Mouse (Mus musculus) splenic B cell, adult 2 months (primary cell): ENCODE measurements at regions not wholly inside any gene's neighbourhood (a gene's known extent, or its start where the extent isn't known, plus 50 kb on each side); places are given as distances from the start of the nearest gene placed in this dataset.
"Not testable (repeated sequence)": the region's sequence is repeated elsewhere in the genome, so short reads cannot be mapped to it uniquely, and the experiment has no call there.

Source experiments
- DNase-seq: peaks from one replicate; pipeline ENCODE4 v3.0.0-alpha.2; 2011; ENCODE audit warnings: low read depth, low spot score
- H3K27me3 ChIP-seq: 2 replicates; pipeline ENCODE4 v1.6.1; 2012; ENCODE audit warnings: mild to moderate bottlenecking, low read length, moderate library complexity, mixed read lengths; ENCODE audit not compliant: control insufficient read depth, poor library complexity, insufficient read depth, severe bottlenecking
- H3K36me3 ChIP-seq: 2 replicates; pipeline ENCODE4 v1.6.1; 2012; ENCODE audit warnings: mild to moderate bottlenecking, low read length, moderate library complexity, mixed read lengths; ENCODE audit not compliant: control insufficient read depth, poor library complexity, insufficient read depth, severe bottlenecking

- no peak for DNase-seq
- H3K27me3 ChIP-seq: no peaks in the 10 kb centered on the region
- H3K36me3 ChIP-seq: no peaks in the 10 kb centered on the region
Measured at GRCm38 (mm10) chr12:40966308-40966707, 57.6 kb upstream of the Immp2l start.

DNA sequence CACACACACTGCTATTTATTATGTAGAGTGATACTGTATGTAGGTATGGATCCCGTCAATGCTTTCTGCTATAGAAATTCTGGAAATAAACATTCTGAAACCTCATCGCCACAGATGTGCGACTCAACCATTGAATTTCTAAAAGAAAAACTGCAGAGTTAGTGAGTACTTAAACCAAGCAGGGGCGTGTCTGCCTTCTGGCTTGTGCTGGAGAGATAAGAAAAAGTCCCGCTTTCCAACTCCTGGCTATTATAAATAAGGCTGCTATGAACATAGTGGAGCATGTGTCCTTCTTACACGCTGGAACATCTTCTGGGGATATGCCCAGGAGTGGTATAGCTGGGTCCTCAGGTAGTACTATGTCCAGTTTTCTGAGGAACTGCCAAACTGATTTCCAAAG is 57.2 kb upstream of the Immp2l start:
- not testable (repeated sequence) for DNase-seq

GRCm38 (mm10) chr12:40972844-40973243 is 51.0 kb upstream of the Immp2l start:
- Histone ChIP-seq H3K27me3 (no peaks in the 10 kb centered on the region), H3K36me3 (no peaks in the 10 kb centered on the region)
- DNase-seq: no peak

More for the DNA sequence above, 57.2 kb upstream of the Immp2l start:
- H3K27me3 ChIP-seq, H3K36me3 ChIP-seq: not testable (repeated sequence)
